Mouse (Mus musculus) frontal cortex, adult (tissue): ENCODE measurements around the gene Atp2b1.

Source experiments
- ATAC-seq: cut with Nextera tagmentation; 2 replicates; pipeline ENCODE4 v1.9.2; 2017; ENCODE audit warnings: mild to moderate bottlenecking, moderate library complexity, mixed read lengths; ENCODE audit not compliant: low TSS enrichment

Gene Atp2b1

GRCm38 (mm10) chr10:99029844-99030243, 115.6 kb downstream of the Atp2b1 start:
- peak; percentile 65 for ATAC-seq

- ATAC-seq, result peak; percentile 64
These were observed 119.9 kb downstream of the Atp2b1 start for GRCm38 (mm10) chr10:99033830-99034828.

GRCm38 (mm10) chr10:99037185-99038065, 123.2 kb downstream of the Atp2b1 start:
- no peak for ATAC-seq

GRCm38 (mm10) chr10:99038866-99039265, 124.7 kb downstream of the Atp2b1 start:
- ATAC-seq, result no peak

- ATAC-seq, result no peak
These were observed 126.0 kb downstream of the Atp2b1 start for GRCm38 (mm10) chr10:99040171-99040570.

- no peak for ATAC-seq
These were observed 132.7 kb downstream of the Atp2b1 start for GRCm38 (mm10) chr10:99046756-99047550.

- ATAC-seq, result no peak
These were observed 133.3 kb downstream of the Atp2b1 start for GRCm38 (mm10) chr10:99047551-99047940.

GRCm38 (mm10) chr10:99050093-99050492, 135.9 kb downstream of the Atp2b1 start:
- ATAC-seq, result no peak

GRCm38 (mm10) chr10:99053111-99053510, 138.9 kb downstream of the Atp2b1 start:
- ATAC-seq, result no peak

- ATAC-seq, result no peak
These were observed 146.4 kb downstream of the Atp2b1 start for GRCm38 (mm10) chr10:99060588-99060987.

- ATAC-seq, result no peak
These were observed 147.2 kb downstream of the Atp2b1 start for GRCm38 (mm10) chr10:99061418-99061817.

- ATAC-seq, result no peak
These were observed 148.3 kb downstream of the Atp2b1 start for GRCm38 (mm10) chr10:99062546-99062945.
